Mouse (Mus musculus) ES-Bruce4 (cell line): ENCODE results near the gene Arhgef12.

Experiments used
- CTCF ChIP-seq: IDR thresholded peaks from one replicate; pipeline ENCODE4 v1.8.1; 2011; ENCODE audit warnings: low read depth, low read length
- EP300 ChIP-seq: IDR thresholded peaks from 2 replicates; pipeline ENCODE4 v1.6.1; 2011; ENCODE audit warnings: low read depth, low read length; ENCODE audit not compliant: insufficient read depth
- POLR2A ChIP-seq: IDR thresholded peaks from one replicate; pipeline ENCODE4 v1.8.1; 2011; ENCODE audit warnings: low read length; ENCODE audit not compliant: insufficient read depth

- TF ChIP-seq CTCF (no peak), POLR2A (no peak), EP300 (no peak)
These were observed 96.0 kb downstream of the Arhgef12 start for GRCm38 (mm10) chr9:43011061-43011460.
